Mouse (Mus musculus) liver, embryonic 15.5 days (tissue): ENCODE results near the gene Dnah17. TPM values are rescaled to one million over a fixed set of nuclear protein-coding genes. Genes with fewer than 3 reads are reported as not detected.
A peak's percentile ranks its signal among the peaks of the same experiment; 100 is the strongest.

ENCODE experiments used
- ATAC-seq: fragments of 200-750 bp; cut with Nextera tagmentation; 2 replicates; pipeline ENCODE4 v1.8.0; 2017; ENCODE audit warnings: moderate number of reproducible peaks, mild to moderate bottlenecking, moderate library complexity; ENCODE audit not compliant: insufficient read depth
- H3K27ac ChIP-seq: fragments of 300-500 bp; sonication (generic); replicated peaks from 2 replicates; pipeline ENCODE4 v1.5.1; 2015; ENCODE audit warnings: mild to moderate bottlenecking, inconsistent platforms
- H3K27me3 ChIP-seq: fragments of 300-500 bp; sonication (generic); 2 replicates; pipeline ENCODE4 v1.6.1; 2015; ENCODE audit warnings: mild to moderate bottlenecking, inconsistent platforms
- H3K36me3 ChIP-seq: fragments of 300-500 bp; sonication (generic); replicated peaks from 2 replicates; pipeline ENCODE4 v1.6.1; 2015; ENCODE audit warnings: moderate library complexity, mild to moderate bottlenecking, inconsistent platforms
- H3K4me1 ChIP-seq: fragments of 300-500 bp; sonication (generic); replicated peaks from 2 replicates; pipeline ENCODE4 v1.6.1; 2015; ENCODE audit warnings: inconsistent platforms
- H3K4me2 ChIP-seq: fragments of 300-500 bp; sonication (generic); 2 replicates; pipeline ENCODE4 v1.6.1; 2015; ENCODE audit warnings: moderate library complexity, mild to moderate bottlenecking, inconsistent platforms
- H3K4me3 ChIP-seq: fragments of 300-500 bp; sonication (generic); replicated peaks from 2 replicates; pipeline ENCODE4 v1.5.1; 2015; ENCODE audit warnings: mild to moderate bottlenecking, inconsistent platforms
- H3K9ac ChIP-seq: fragments of 300-500 bp; sonication (generic); 2 replicates; pipeline ENCODE4 v1.6.1; 2015; ENCODE audit warnings: moderate library complexity, mild to moderate bottlenecking, inconsistent platforms
- H3K9me3 ChIP-seq: fragments of 300-500 bp; sonication (generic); replicated peaks from 2 replicates; pipeline ENCODE4 v1.6.1; 2016; ENCODE audit warnings: inconsistent platforms
- WGBS: fragments of 180-500 bp; shearing (Covaris S2); methylation state at CpG from one replicate; pipeline ENCODE4 v1.1.7; 2015; ENCODE audit warnings: mixed read lengths; ENCODE audit not compliant: insufficient replicate concordance; 5-methylcytosine and 5-hydroxymethylcytosine counted together
- polyA plus RNA-seq: library from polyadenylated mRNA; unstranded; fragments of >200 nt; fragmentation: Nextera tagmentation; extraction: Ambion mirVana; gene quantifications from 2 replicates; pipeline ENCODE4 v1.2.1, GENCODE M21; 2015

Dnah17 gene
- polyA plus RNA-seq, 1 experiment from 2014 or later, result 0.10 TPM

GRCm38 (mm10) chr11:118118777-118119176 is 11.7 kb downstream of the Dnah17 start:
- WGBS, result 59% methylated on average over 8 of the region's 8 CpGs
- no peak overlapping the region for H3K4me3 ChIP-seq
- no peak for ATAC-seq
- no peak overlapping the region for H3K27ac ChIP-seq
- no peak overlapping the region for H3K4me2 ChIP-seq
- H3K4me1 ChIP-seq, result 0 out of 2 replicates have a peak, but pooled peaks cover 4% of the 10 kb centered on the region
- H3K9ac ChIP-seq, result no peak overlapping the region
- no peaks in the 10 kb centered on the region for H3K27me3 ChIP-seq
- H3K36me3 ChIP-seq, result no peaks in the 10 kb centered on the region
- H3K9me3 ChIP-seq, result no peaks in the 10 kb centered on the region

GRCm38 (mm10) chr11:118114581-118115110 is 15.8 kb downstream of the Dnah17 start:
- Histone ChIP-seq H3K4me1 (0 out of 2 replicates have a peak, but pooled peaks cover 4% of the 10 kb centered on the region), H3K9me3 (no peaks in the 10 kb centered on the region), H3K9ac (no peak overlapping the region), H3K27me3 (no peaks in the 10 kb centered on the region), H3K27ac (no peak overlapping the region), H3K4me2 (no peak overlapping the region), H3K36me3 (no peaks in the 10 kb centered on the region), H3K4me3 (no peak overlapping the region)
- 14% methylated on average over 8 of the region's 8 CpGs for WGBS
- no peak for ATAC-seq

- no peak overlapping the region for H3K27ac ChIP-seq
- no peak overlapping the region for H3K9ac ChIP-seq
- no peaks in the 10 kb centered on the region for H3K36me3 ChIP-seq
- WGBS, result 51% methylated on average over 14 of the region's 14 CpGs
- no peaks in the 10 kb centered on the region for H3K27me3 ChIP-seq
- ATAC-seq, result no peak
- no peak overlapping the region for H3K4me3 ChIP-seq
- H3K4me2 ChIP-seq, result no peak overlapping the region
- H3K9me3 ChIP-seq, result no peaks in the 10 kb centered on the region
- 0 out of 2 replicates have a peak, but pooled peaks cover 4% of the 10 kb centered on the region for H3K4me1 ChIP-seq
Measured at GRCm38 (mm10) chr11:118113516-118114205, 16.8 kb downstream of the Dnah17 start.

GRCm38 (mm10) chr11:118104001-118104400 is 26.4 kb downstream of the Dnah17 start:
- H3K4me3 ChIP-seq, result no peak overlapping the region
- H3K36me3 ChIP-seq, result no peaks in the 10 kb centered on the region
- no peaks in the 10 kb centered on the region for H3K9me3 ChIP-seq
- H3K27me3 ChIP-seq, result no peaks in the 10 kb centered on the region
- no peaks in the 10 kb centered on the region for H3K4me1 ChIP-seq
- WGBS, result 1% methylated on average over 5 of the region's 5 CpGs
- 0 out of 2 replicates have a peak, but pooled peaks have one; percentile 19 for ATAC-seq
- no peak overlapping the region for H3K27ac ChIP-seq
- no peak overlapping the region for H3K4me2 ChIP-seq
- H3K9ac ChIP-seq, result no peak overlapping the region

- no peak overlapping the region for H3K4me3 ChIP-seq
- 69% methylated on average over 5 of the region's 5 CpGs for WGBS
- H3K27me3 ChIP-seq, result no peaks in the 10 kb centered on the region
- no peaks in the 10 kb centered on the region for H3K4me1 ChIP-seq
- H3K9me3 ChIP-seq, result no peaks in the 10 kb centered on the region
- H3K27ac ChIP-seq, result no peak overlapping the region
- no peak overlapping the region for H3K4me2 ChIP-seq
- no peaks in the 10 kb centered on the region for H3K36me3 ChIP-seq
- no peak overlapping the region for H3K9ac ChIP-seq
- ATAC-seq, result no peak
Measured at GRCm38 (mm10) chr11:118103383-118103782, 27.1 kb downstream of the Dnah17 start.

- WGBS, result 41% methylated on average over 3 of the region's 3 CpGs
- H3K4me3 ChIP-seq, result no peak overlapping the region
- no peaks in the 10 kb centered on the region for H3K36me3 ChIP-seq
- ATAC-seq, result no peak
- no peak overlapping the region for H3K9ac ChIP-seq
- no peak overlapping the region for H3K4me2 ChIP-seq
- H3K27me3 ChIP-seq, result no peaks in the 10 kb centered on the region
- no peaks in the 10 kb centered on the region for H3K9me3 ChIP-seq
- no peaks in the 10 kb centered on the region for H3K4me1 ChIP-seq
- no peak overlapping the region for H3K27ac ChIP-seq
Measured at GRCm38 (mm10) chr11:118102838-118103237, 27.6 kb downstream of the Dnah17 start.

GRCm38 (mm10) chr11:118101133-118101532 is 29.3 kb downstream of the Dnah17 start:
- 43% methylated on average over 9 of the region's 9 CpGs for WGBS

GRCm38 (mm10) chr11:118096736-118097135 is 33.7 kb downstream of the Dnah17 start:
- Histone ChIP-seq H3K4me1 (no peaks in the 10 kb centered on the region), H3K4me2 (no peak overlapping the region), H3K27ac (no peak overlapping the region), H3K27me3 (no peaks in the 10 kb centered on the region), H3K4me3 (no peak overlapping the region), H3K9me3 (no peaks in the 10 kb centered on the region), H3K36me3 (no peaks in the 10 kb centered on the region), H3K9ac (no peak overlapping the region)
- ATAC-seq, result no peak
- 47% methylated on average over 2 of the region's 2 CpGs for WGBS

More at GRCm38 (mm10) chr11:118101133-118101532, 29.3 kb downstream of the Dnah17 start:
- H3K27ac ChIP-seq, result no peak overlapping the region
- H3K9ac ChIP-seq, result no peak overlapping the region
- no peaks in the 10 kb centered on the region for H3K27me3 ChIP-seq
- no peak for ATAC-seq
- no peak overlapping the region for H3K4me2 ChIP-seq
- no peak overlapping the region for H3K4me3 ChIP-seq
- no peaks in the 10 kb centered on the region for H3K36me3 ChIP-seq
- no peaks in the 10 kb centered on the region for H3K9me3 ChIP-seq
- H3K4me1 ChIP-seq, result no peaks in the 10 kb centered on the region

GRCm38 (mm10) chr11:118095004-118095403 is 35.4 kb downstream of the Dnah17 start:
- H3K36me3 ChIP-seq, result no peaks in the 10 kb centered on the region
- no peaks in the 10 kb centered on the region for H3K4me1 ChIP-seq
- no peak for ATAC-seq
- H3K27ac ChIP-seq, result no peak overlapping the region
- 46% methylated on average over 9 of the region's 9 CpGs for WGBS
- H3K9ac ChIP-seq, result no peak overlapping the region
- H3K4me3 ChIP-seq, result no peak overlapping the region
- no peaks in the 10 kb centered on the region for H3K9me3 ChIP-seq
- H3K4me2 ChIP-seq, result no peak overlapping the region
- no peaks in the 10 kb centered on the region for H3K27me3 ChIP-seq

GRCm38 (mm10) chr11:118091002-118091670 is 39.3 kb downstream of the Dnah17 start:
- no peaks in the 10 kb centered on the region for H3K36me3 ChIP-seq
- H3K4me1 ChIP-seq, result no peaks in the 10 kb centered on the region
- no peak overlapping the region for H3K4me3 ChIP-seq
- no peak overlapping the region for H3K9ac ChIP-seq
- H3K27me3 ChIP-seq, result no peaks in the 10 kb centered on the region
- no peaks in the 10 kb centered on the region for H3K9me3 ChIP-seq
- H3K27ac ChIP-seq, result no peak overlapping the region
- WGBS, result 83% methylated on average over 23 of the region's 23 CpGs
- H3K4me2 ChIP-seq, result no peak overlapping the region
- ATAC-seq, result no peak

GRCm38 (mm10) chr11:118088896-118089295 is 41.5 kb downstream of the Dnah17 start:
- H3K27me3 ChIP-seq, result no peaks in the 10 kb centered on the region
- H3K36me3 ChIP-seq, result no peaks in the 10 kb centered on the region
- H3K9me3 ChIP-seq, result no peaks in the 10 kb centered on the region
- no peak overlapping the region for H3K4me3 ChIP-seq
- H3K4me1 ChIP-seq, result no peaks in the 10 kb centered on the region
- H3K27ac ChIP-seq, result no peak overlapping the region
- H3K9ac ChIP-seq, result no peak overlapping the region
- ATAC-seq, result no peak
- WGBS, result 80% methylated on average over 19 of the region's 19 CpGs
- H3K4me2 ChIP-seq, result no peak overlapping the region
